Mouse (Mus musculus) liver, adult 2 months (tissue): ENCODE measurements at regions not wholly inside any gene's neighbourhood (a gene's known extent, or its start where the extent isn't known, plus 50 kb on each side); places are given as distances from the start of the nearest gene placed in this dataset.

ENCODE experiments used
- CTCF ChIP-seq: fragments of 200-500 bp; IDR thresholded peaks from 2 replicates; pipeline ENCODE4 v1.5.1; 2011; ENCODE audit warnings: low read depth, low read length, control low read depth
- POLR2A ChIP-seq: fragments of 200-500 bp; IDR thresholded peaks from 2 replicates; pipeline ENCODE4 v1.6.1; 2011; ENCODE audit warnings: low read length, control low read depth; ENCODE audit not compliant: insufficient read depth; ENCODE audit errors: extremely low read depth

DNA sequence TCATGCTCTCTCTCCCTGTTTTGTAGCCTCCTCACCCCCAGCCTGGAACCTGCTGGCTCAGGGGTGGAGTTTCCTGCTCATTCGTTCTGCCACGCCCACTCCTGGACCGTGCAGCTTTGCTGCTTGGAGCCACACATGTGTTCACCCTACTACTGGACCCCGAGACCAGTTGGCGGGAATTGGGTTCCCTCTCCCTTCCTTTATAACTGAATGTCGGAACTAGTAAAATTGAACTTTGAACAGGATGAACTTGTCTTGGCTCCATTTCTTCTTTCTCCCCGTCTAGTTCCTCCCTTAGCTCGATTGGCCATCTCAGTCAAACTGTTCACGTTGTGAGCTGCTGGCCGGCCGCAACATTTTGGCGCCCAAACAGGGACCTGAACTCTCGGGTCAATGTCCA lies 62.3 kb upstream of the Glrp1 start:
- no peak for TF ChIP-seq CTCF
- TF ChIP-seq POLR2A = no peak
